Mouse (Mus musculus): ENCODE results near the gene Gtpbp8. TPM values are rescaled to one million over a fixed set of nuclear protein-coding genes. Genes with fewer than 3 reads are reported as not detected.

Gene Gtpbp8
- total RNA-seq, 1 experiment from 2014 or later, result 24.2 TPM

- no peak for DNase-seq
Observed at GRCm38 (mm10) chr16:44688507-44688906, 57.7 kb downstream of the Gtpbp8 start.

- DNase-seq, result no peak
Observed at GRCm38 (mm10) chr16:44687719-44688420, 58.3 kb downstream of the Gtpbp8 start.

- no peak for DNase-seq
Observed at GRCm38 (mm10) chr16:44686991-44687718, 59.0 kb downstream of the Gtpbp8 start.

Other genes with a start within 250 kb of the Gtpbp8 start
- gene Boc, start 187.5 kb downstream of the Gtpbp8 start, total RNA-seq (2021), result 55.9 and 68.4 TPM in 2 replicates
- gene Nepro, start 22.1 kb downstream of the Gtpbp8 start, total RNA-seq (2021), result 10.5 and 10.7 TPM in 2 replicates
- gene Cd200r1, start 19.4 kb upstream of the Gtpbp8 start, total RNA-seq (2021), result not detected in 2 replicates
- gene Cd200r4, start 65.4 kb upstream of the Gtpbp8 start, total RNA-seq (2021), result not detected in 2 replicates
- not detected in 2 replicates for gene Cd200r2, start 120.7 kb upstream of the Gtpbp8 start, total RNA-seq (2021)
- not detected in 2 replicates for gene Cd200r3, start 197.3 kb upstream of the Gtpbp8 start, total RNA-seq (2021)